Mouse (Mus musculus) heart, adult 2 months (tissue): ENCODE data around the gene Hpse2.

Source experiments
- CTCF ChIP-seq: fragments of 200-600 bp; IDR thresholded peaks from 2 replicates; pipeline ENCODE4 v1.8.1; 2022; ENCODE audit warnings: antibody characterized with exemption, mild to moderate bottlenecking, moderate library complexity
- EP300 ChIP-seq: fragments of 200-500 bp; IDR thresholded peaks from 2 replicates; pipeline ENCODE4 v1.6.1; 2011; ENCODE audit warnings: low read depth, low read length, control low read depth; ENCODE audit not compliant: insufficient read depth
- POLR2A ChIP-seq: fragments of 200-500 bp; IDR thresholded peaks from 2 replicates; pipeline ENCODE4 v1.6.1; 2011; ENCODE audit warnings: mild to moderate bottlenecking, low read depth, low read length, control low read depth; ENCODE audit not compliant: insufficient read depth

DNA sequence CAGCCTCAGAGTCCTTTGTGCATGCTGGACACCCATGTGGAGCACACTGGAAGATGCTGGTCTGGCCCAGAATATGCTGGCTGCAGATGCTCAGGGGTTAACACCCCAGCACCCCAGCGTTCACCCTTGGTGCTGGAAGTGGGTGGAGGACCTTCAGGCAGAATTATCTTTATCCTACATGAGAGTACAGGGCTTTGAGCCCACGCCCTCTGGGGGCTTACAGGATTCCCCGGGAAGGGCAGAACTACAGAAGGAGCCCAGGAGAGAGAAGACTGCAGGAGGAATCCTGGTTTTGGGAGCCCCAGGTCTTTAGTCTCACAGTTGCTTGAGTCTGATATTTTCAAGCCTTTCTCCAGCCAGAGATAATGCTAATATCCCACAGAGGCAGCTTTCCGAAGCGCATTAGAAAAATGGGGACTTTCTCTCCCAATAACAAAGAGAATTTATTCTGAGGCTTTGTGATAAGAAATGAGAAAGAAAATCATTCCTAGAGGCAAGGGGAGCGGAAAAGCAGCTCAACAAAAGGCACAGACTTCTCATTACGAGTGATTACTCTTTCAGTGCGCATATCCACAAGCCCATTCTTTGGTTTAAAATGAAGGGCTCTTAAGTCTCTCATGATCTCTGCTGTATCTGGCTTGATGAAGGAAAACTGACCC, 602.5 kb downstream of the Hpse2 start:
- no peak for TF ChIP-seq EP300
- TF ChIP-seq POLR2A: no peak
- TF ChIP-seq CTCF: no peak
